Mouse (Mus musculus) lung, embryonic 14.5 days (tissue): ENCODE data around the gene Bbs9. TPM values are rescaled to one million over a fixed set of nuclear protein-coding genes. Genes with fewer than 3 reads are reported as not detected.
"Not testable (repeated sequence)": the region's sequence is repeated elsewhere in the genome, so short reads cannot be mapped to it uniquely, and the experiment has no call there.

ENCODE experiments used
- ATAC-seq: fragments of 200-750 bp; cut with Nextera tagmentation; 2 replicates; pipeline ENCODE4 v1.8.0; 2017; ENCODE audit warnings: mild to moderate bottlenecking, moderate TSS enrichment, moderate library complexity; ENCODE audit not compliant: insufficient read depth
- DNase-seq: peaks from one replicate; pipeline ENCODE4 v3.0.0-alpha.2; 2015
- H3K27ac ChIP-seq: fragments of 300-500 bp; sonication (generic); 2 replicates; pipeline ENCODE4 v1.5.1; 2014; ENCODE audit warnings: low read depth, mild to moderate bottlenecking, moderate library complexity
- H3K27me3 ChIP-seq: fragments of 300-500 bp; sonication (generic); 2 replicates; pipeline ENCODE4 v1.6.1; 2014; ENCODE audit warnings: low read length, control low read depth; ENCODE audit not compliant: insufficient read depth
- H3K36me3 ChIP-seq: fragments of 300-500 bp; sonication (generic); 2 replicates; pipeline ENCODE4 v1.6.1; 2014; ENCODE audit warnings: control low read depth; ENCODE audit not compliant: insufficient read depth
- H3K4me1 ChIP-seq: fragments of 300-500 bp; sonication (generic); 2 replicates; pipeline ENCODE4 v1.6.1; 2014; ENCODE audit warnings: antibody characterized with exemption, control low read depth; ENCODE audit not compliant: insufficient read depth
- H3K4me2 ChIP-seq: fragments of 300-500 bp; sonication (generic); 2 replicates; pipeline ENCODE4 v1.6.1; 2014; ENCODE audit warnings: mild to moderate bottlenecking
- H3K4me3 ChIP-seq: fragments of 300-500 bp; sonication (generic); 2 replicates; pipeline ENCODE4 v1.5.1; 2014; ENCODE audit warnings: low read depth, low read length
- H3K9ac ChIP-seq: fragments of 300-500 bp; sonication (generic); 2 replicates; pipeline ENCODE4 v1.6.1; 2014
- H3K9me3 ChIP-seq: fragments of 300-500 bp; sonication (generic); 2 replicates; pipeline ENCODE4 v1.6.1; 2016; ENCODE audit warnings: low read depth, low read length, control low read depth
- CTCF ChIP-seq: IDR thresholded peaks from 2 replicates; pipeline ENCODE4 v1.5.1; 2016; ENCODE audit warnings: antibody characterized with exemption, low read depth
- WGBS: fragments of 180-500 bp; shearing (Covaris S2); extraction: QIAGEN DNeasy Blood & Tissue Kit; methylation state at CpG from one replicate; pipeline ENCODE4 v1.1.7; 2014; 5-methylcytosine and 5-hydroxymethylcytosine counted together
- polyA plus RNA-seq: library from polyadenylated mRNA; unstranded; fragments of >200 nt; fragmentation: Nextera tagmentation; extraction: Ambion mirVana; gene quantifications from 2 replicates; pipeline ENCODE4 v1.2.1, GENCODE M21; 2014

The Bbs9 gene
- polyA plus RNA-seq, 1 experiment from 2014 or later = 17.1 TPM

- ATAC-seq (no peak), DNase-seq (no peak)
- TF ChIP-seq CTCF = no peak
- Histone ChIP-seq H3K4me1 (0 out of 2 replicates have a peak, but pooled peaks cover 2% of the 10 kb centered on the region), H3K27ac (no peak overlapping the region), H3K9me3 (no peaks in the 10 kb centered on the region), H3K36me3 (no peaks in the 10 kb centered on the region), H3K27me3 (no peaks in the 10 kb centered on the region), H3K9ac (no peak overlapping the region), H3K4me2 (no peak overlapping the region), H3K4me3 (no peak overlapping the region)
- 67% methylated on average over 11 of the region's 11 CpGs for WGBS
These were observed 231.8 kb downstream of the Bbs9 start for GRCm38 (mm10) chr9:22707166-22707913.

- Histone ChIP-seq H3K9me3 (no peaks in the 10 kb centered on the region), H3K27ac (no peak overlapping the region), H3K9ac (no peak overlapping the region), H3K27me3 (no peaks in the 10 kb centered on the region), H3K36me3 (no peaks in the 10 kb centered on the region), H3K4me1 (0 out of 2 replicates have a peak, but pooled peaks cover 7% of the 10 kb centered on the region), H3K4me3 (no peak overlapping the region), H3K4me2 (no peak overlapping the region)
- TF ChIP-seq CTCF = peak; percentile 81
- ATAC-seq (peak; percentile 71; the same call in 1 of the 2 replicates), DNase-seq (peak; percentile 85)
- 47% methylated on average over 19 of the region's 19 CpGs for WGBS
These were observed 233.6 kb downstream of the Bbs9 start for GRCm38 (mm10) chr9:22708970-22709726.

GRCm38 (mm10) chr9:22710032-22710431, 234.5 kb downstream of the Bbs9 start:
- 46% methylated on average over 7 of the region's 7 CpGs for WGBS

GRCm38 (mm10) chr9:22711339-22711738, 235.8 kb downstream of the Bbs9 start:
- H3K9ac ChIP-seq = no peak overlapping the region
- no peak overlapping the region for H3K4me2 ChIP-seq
- 86% methylated on average over 2 of the region's 2 CpGs for WGBS

More at GRCm38 (mm10) chr9:22710032-22710431, 234.5 kb downstream of the Bbs9 start:
- H3K4me3 ChIP-seq = no peak overlapping the region
- H3K4me2 ChIP-seq = no peak overlapping the region
- no peak overlapping the region for H3K9ac ChIP-seq
- DNase-seq (peak; percentile 77), ATAC-seq (no peak)
- 0 out of 2 replicates have a peak, but pooled peaks cover 7% of the 10 kb centered on the region for H3K4me1 ChIP-seq
- H3K9me3 ChIP-seq = no peaks in the 10 kb centered on the region
- no peak overlapping the region for H3K27ac ChIP-seq
- no peaks in the 10 kb centered on the region for H3K27me3 ChIP-seq
- TF ChIP-seq CTCF = peak; percentile 64
- H3K36me3 ChIP-seq = no peaks in the 10 kb centered on the region

GRCm38 (mm10) chr9:22712743-22713142, 237.2 kb downstream of the Bbs9 start:
- Histone ChIP-seq H3K36me3 (no peaks in the 10 kb centered on the region), H3K27ac (peak overlapping the region; percentile 27; the same call in 1 of the 2 replicates), H3K4me3 (no peak overlapping the region), H3K9ac (no peak overlapping the region), H3K4me2 (no peak overlapping the region), H3K4me1 (peaks cover 9% of the 10 kb centered on the region; the same call in 1 of the 2 replicates), H3K9me3 (no peaks in the 10 kb centered on the region), H3K27me3 (no peaks in the 10 kb centered on the region)
- TF ChIP-seq CTCF = no peak
- WGBS = 36% methylated on average over 3 of the region's 3 CpGs
- peak; percentile 77; the same call in 1 of the 2 replicates for ATAC-seq
- peak; percentile 85 for DNase-seq

More at GRCm38 (mm10) chr9:22711339-22711738, 235.8 kb downstream of the Bbs9 start:
- no peak for ATAC-seq
- Histone ChIP-seq H3K27me3 (no peaks in the 10 kb centered on the region), H3K36me3 (no peaks in the 10 kb centered on the region), H3K27ac (no peak overlapping the region), H3K9me3 (no peaks in the 10 kb centered on the region), H3K4me1 (0 out of 2 replicates have a peak, but pooled peaks cover 4% of the 10 kb centered on the region), H3K4me3 (no peak overlapping the region)
- TF ChIP-seq CTCF = no peak; the same call in 1 of the 2 replicates
- DNase-seq = no peak

- not testable (repeated sequence) for H3K4me3 ChIP-seq, ATAC-seq, H3K4me1 ChIP-seq, H3K4me2 ChIP-seq, H3K9ac ChIP-seq, H3K27me3 ChIP-seq, H3K36me3 ChIP-seq, H3K27ac ChIP-seq, H3K9me3 ChIP-seq
- DNase-seq = peak; percentile 73
- peak; percentile 68 for TF ChIP-seq CTCF
- WGBS = 43% methylated on average over 4 of the region's 4 CpGs
These were observed 237.8 kb downstream of the Bbs9 start for GRCm38 (mm10) chr9:22713286-22713685.

GRCm38 (mm10) chr9:22717583-22717982, 242.1 kb downstream of the Bbs9 start:
- no peak for ATAC-seq
- H3K4me2 ChIP-seq = no peak overlapping the region
- no peak for TF ChIP-seq CTCF
- no peaks in the 10 kb centered on the region for H3K36me3 ChIP-seq
- DNase-seq = no peak
- WGBS = 70% methylated on average over 4 of the region's 4 CpGs
- H3K27ac ChIP-seq = peak overlapping the region; percentile 14; the same call in 1 of the 2 replicates
- H3K4me3 ChIP-seq = no peak overlapping the region
- peaks cover 9% of the 10 kb centered on the region; the same call in 1 of the 2 replicates for H3K4me1 ChIP-seq
- no peak overlapping the region for H3K9ac ChIP-seq
- no peaks in the 10 kb centered on the region for H3K9me3 ChIP-seq
- H3K27me3 ChIP-seq = no peaks in the 10 kb centered on the region
